Mouse (Mus musculus): Measurements from ENCODE around the gene Sorbs1.
A peak's percentile ranks its signal among the peaks of the same experiment; 100 is the strongest.

DNA sequence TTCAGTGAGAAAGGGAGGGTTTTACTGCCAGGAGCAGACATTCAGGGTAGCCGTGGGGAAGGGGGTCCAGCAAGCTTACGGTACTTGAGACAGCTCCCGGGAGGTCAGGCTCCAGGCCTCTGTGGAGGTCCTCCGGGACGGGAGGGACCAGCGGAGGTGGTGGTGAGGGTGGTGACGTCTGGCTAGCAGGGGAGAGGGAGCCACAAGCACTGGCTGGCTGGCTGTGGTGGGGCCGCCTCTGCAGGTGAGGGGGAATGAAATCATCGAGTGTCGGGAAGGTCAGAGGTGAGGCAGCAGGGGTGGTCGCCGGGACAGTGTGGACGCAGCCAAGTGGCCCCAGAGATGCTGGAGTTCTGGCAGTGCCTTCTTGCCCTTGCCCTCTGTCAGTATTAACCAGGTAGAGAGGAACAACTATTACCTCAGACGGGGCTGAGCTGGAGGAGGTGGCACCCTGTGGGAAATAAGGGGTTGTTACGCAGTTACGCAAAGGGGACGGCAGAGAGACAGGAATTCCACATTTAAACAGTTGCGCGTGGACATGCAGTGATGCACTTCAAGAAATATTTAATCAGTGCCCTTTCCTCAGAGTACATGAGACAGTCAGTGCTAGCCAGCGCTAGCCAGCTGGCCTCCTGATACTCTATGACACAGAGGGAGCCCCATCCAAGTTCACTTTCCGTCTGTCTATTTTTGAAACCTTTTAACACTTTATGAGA lies 136.9 kb downstream of the Sorbs1 start:
- no peak for TF ChIP-seq CTCF (IDR thresholded peaks at IDR 0.05; ENCODE audit: low read depth)
- TF ChIP-seq EP300 (IDR thresholded peaks at IDR 0.05; ENCODE audit: low read depth) = peak; percentile 29; the same call in 1 of the 2 replicates
